Comparison of ENCODE assay signal across 33 mouse cellular contexts in the genomic region with DNA sequence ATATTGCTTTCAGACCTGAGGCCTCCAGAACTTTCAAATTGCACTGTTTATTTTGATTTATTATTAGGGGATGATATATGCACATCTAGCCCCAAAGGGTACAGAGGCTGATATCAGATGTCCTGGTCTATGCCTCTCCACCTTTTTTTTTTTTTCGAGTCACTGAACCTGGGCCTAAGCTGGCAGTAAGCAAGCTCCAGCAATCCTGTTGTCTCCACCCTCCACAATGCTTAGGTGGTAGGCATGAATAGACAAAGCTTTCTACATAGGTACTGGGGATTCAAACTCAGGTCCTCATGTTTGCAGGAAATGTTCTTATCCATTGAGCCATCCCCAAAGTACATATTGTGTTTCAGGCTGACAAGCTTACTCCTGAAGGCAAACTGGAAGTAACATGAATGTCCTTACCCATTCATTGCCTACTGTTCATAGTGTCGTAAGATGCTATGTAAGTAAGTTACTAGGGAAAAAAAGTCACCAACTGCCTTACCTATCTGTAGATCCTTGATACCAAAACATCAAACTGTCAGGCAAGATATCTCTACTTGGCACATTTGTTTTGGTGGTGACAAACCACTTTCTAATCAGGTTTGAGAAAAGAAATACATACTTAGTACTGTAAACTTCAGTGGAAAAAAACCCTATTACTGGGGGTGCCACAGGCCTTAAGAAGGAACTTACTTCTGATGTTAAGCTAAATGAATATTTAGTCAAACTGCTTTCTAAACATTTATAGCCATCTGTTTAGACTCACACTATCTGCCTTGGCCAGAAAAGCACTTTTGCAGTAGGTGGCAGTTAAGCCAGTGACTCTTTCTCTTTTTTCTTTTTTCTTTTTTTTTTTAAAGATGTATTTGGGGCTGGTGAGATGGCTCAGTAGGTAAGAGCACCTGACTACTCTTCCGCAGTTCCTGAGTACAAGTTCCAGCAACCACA.
DNase-seq lines count a peak whose midpoint lies in the region; ATAC-seq and TF ChIP-seq lines count a peak whose summit lies in the region.
"Had no signal": no experiment of that assay in that cellular context is flagged by ENCODE, and none has a peak within 500 bp of the region (broad histone marks: within the 10 kb centered on the region; RNA-seq: fewer than 3 reads in every experiment).

No protein-coding gene starts in this region.

- WGBS in liver, embryonic 15.5 days (ENCODE audit: insufficient replicate concordance), result 34% methylated on average over 3 of the region's 3 CpGs
- WGBS in stomach, postnatal 0 days, result 78% methylated on average over 3 of the region's 3 CpGs
- WGBS in forebrain, embryonic 11.5 days, result 82% methylated on average over 3 of the region's 3 CpGs

- H3K27me3 ChIP-seq in liver, embryonic 15.5 days, result no peaks in the 10 kb centered on the region
- H3K27me3 ChIP-seq in stomach, postnatal 0 days (ENCODE audit: control insufficient read depth, insufficient read depth, low read length), result no peaks in the 10 kb centered on the region
- no peaks in the 10 kb centered on the region for H3K27me3 ChIP-seq in forebrain, embryonic 11.5 days (ENCODE audit: control insufficient read depth, insufficient read depth, low read length)
- H3K27me3 ChIP-seq: embryonic facial prominence, embryonic 12.5 days; forebrain, embryonic 12.5 days; heart, embryonic 15.5 days; intestine, embryonic 15.5 days; midbrain, embryonic 13.5 days; stomach, embryonic 15.5 days had no signal

- intact Hi-C loops in gastrocnemius, adult 2 months (cut with DNase I), result no loop called here

- no peak for TF ChIP-seq EP300 in stomach, postnatal 0 days (optimal IDR thresholded peaks at IDR 0.05)

- no peaks in the 10 kb centered on the region; the same call in 1 of the 2 replicates for H3K4me1 ChIP-seq in liver, embryonic 15.5 days (replicated peaks)
- H3K4me1 ChIP-seq in stomach, postnatal 0 days (replicated peaks; ENCODE audit: control insufficient read depth, insufficient read depth), result no peaks in the 10 kb centered on the region
- H3K4me1 ChIP-seq in forebrain, embryonic 11.5 days (replicated peaks; ENCODE audit: control insufficient read depth, insufficient read depth, low read length), result no peaks in the 10 kb centered on the region
- H3K4me1 ChIP-seq: embryonic facial prominence, embryonic 12.5 days; forebrain, embryonic 12.5 days; heart, embryonic 10.5 days; heart, embryonic 15.5 days; intestine, embryonic 15.5 days; megakaryocyte, embryonic 14.5 days; midbrain, embryonic 13.5 days; stomach, embryonic 15.5 days had no signal

- DNase-seq in MEL-GATA-1-ER (ENCODE audit: extremely low read depth, low read depth), result peak; percentile 55
- no peak for DNase-seq in gastrocnemius, adult 2 months
- DNase-seq in stomach, postnatal 0 days (ENCODE audit: low spot score), result no peak
- no peak for DNase-seq in forebrain, embryonic 11.5 days (ENCODE audit: low spot score)
- DNase-seq: adrenal gland, adult 2 months; adrenal gland, postnatal 36 days; cerebellum, adult 9-10 months; cerebellum, postnatal 36 days; embryo, embryonic 11 days; forebrain, postnatal 0 days; gastrocnemius, postnatal 14 days; heart, adult 11 months; kidney, adult 2 months; kidney, postnatal 4 days; layer of hippocampus, postnatal 36 days; left cerebral cortex, postnatal 4 days; lung, embryonic 14.5 days; lung, postnatal 36 days; thymus, postnatal 14 days had no signal

- H3K36me3 ChIP-seq in liver, embryonic 15.5 days (replicated peaks), result no peaks in the 10 kb centered on the region
- no peaks in the 10 kb centered on the region for H3K36me3 ChIP-seq in stomach, postnatal 0 days (ENCODE audit: control insufficient read depth, insufficient read depth, low read length)
- H3K36me3 ChIP-seq in forebrain, embryonic 11.5 days (ENCODE audit: control insufficient read depth, insufficient read depth, low read length), result no peaks in the 10 kb centered on the region
- H3K36me3 ChIP-seq: embryonic facial prominence, embryonic 12.5 days; forebrain, embryonic 12.5 days; heart, embryonic 10.5 days; heart, embryonic 15.5 days; intestine, embryonic 15.5 days; midbrain, embryonic 13.5 days; stomach, embryonic 15.5 days had no signal

- H3K9me3 ChIP-seq in liver, embryonic 15.5 days (replicated peaks), result no peaks in the 10 kb centered on the region
- no peaks in the 10 kb centered on the region for H3K9me3 ChIP-seq in stomach, postnatal 0 days (ENCODE audit: control insufficient read depth, low read length)
- no peaks in the 10 kb centered on the region for H3K9me3 ChIP-seq in forebrain, embryonic 11.5 days (ENCODE audit: control insufficient read depth, low read length)
- H3K9me3 ChIP-seq: embryonic facial prominence, embryonic 12.5 days; forebrain, embryonic 12.5 days; heart, embryonic 10.5 days; heart, embryonic 15.5 days; intestine, embryonic 15.5 days; midbrain, embryonic 13.5 days; stomach, embryonic 15.5 days had no signal

- TF ChIP-seq CTCF in gastrocnemius, adult 2 months (IDR thresholded peaks at IDR 0.05), result no peak
- TF ChIP-seq CTCF in stomach, postnatal 0 days (IDR thresholded peaks at IDR 0.05; ENCODE audit: low read depth), result no peak

- no peak overlapping the region for H3K9ac ChIP-seq in liver, embryonic 15.5 days
- H3K9ac ChIP-seq in stomach, postnatal 0 days (ENCODE audit: low read length), result no peak overlapping the region
- no peak overlapping the region for H3K9ac ChIP-seq in forebrain, embryonic 11.5 days (ENCODE audit: low read length)
- H3K9ac ChIP-seq: embryonic facial prominence, embryonic 12.5 days; forebrain, embryonic 12.5 days; forebrain, postnatal 0 days; heart, embryonic 15.5 days; intestine, embryonic 15.5 days; lung, embryonic 14.5 days; midbrain, embryonic 13.5 days; stomach, embryonic 15.5 days had no signal

- H3K4me2 ChIP-seq in liver, embryonic 15.5 days, result no peak overlapping the region
- H3K4me2 ChIP-seq in stomach, postnatal 0 days (replicated peaks; ENCODE audit: low read depth), result no peak overlapping the region
- H3K4me2 ChIP-seq in forebrain, embryonic 11.5 days (ENCODE audit: low read depth, low read length, severe bottlenecking), result no peak overlapping the region
- H3K4me2 ChIP-seq: embryonic facial prominence, embryonic 12.5 days; forebrain, embryonic 12.5 days; heart, embryonic 15.5 days; intestine, embryonic 15.5 days; lung, embryonic 14.5 days; midbrain, embryonic 13.5 days; stomach, embryonic 15.5 days had no signal

- peak overlapping the region; percentile 41; the same call in 1 of the 2 replicates for H3K27ac ChIP-seq in liver, embryonic 15.5 days (replicated peaks)
- H3K27ac ChIP-seq in gastrocnemius, adult 2 months, result no peak overlapping the region
- no peak overlapping the region for H3K27ac ChIP-seq in stomach, postnatal 0 days (replicated peaks)
- no peak overlapping the region for H3K27ac ChIP-seq in forebrain, embryonic 11.5 days (ENCODE audit: low read depth, low read length)
- H3K27ac ChIP-seq: embryonic facial prominence, embryonic 12.5 days; forebrain, embryonic 12.5 days; heart, embryonic 10.5 days; heart, embryonic 15.5 days; hindbrain, postnatal 0 days; intestine, embryonic 15.5 days; kidney, postnatal 0 days; midbrain, embryonic 13.5 days; stomach, embryonic 15.5 days had no signal

- ATAC-seq in erythroblast, adult 5-6 weeks (replicated peaks; ENCODE audit: low FRiP score, poor library complexity, severe bottlenecking), result 0 out of 2 replicates have a peak, but pooled peaks have one; percentile 39
- peak; percentile 73 for ATAC-seq in liver, embryonic 15.5 days (ENCODE audit: insufficient read depth)
- no peak for ATAC-seq in stomach, postnatal 0 days (ENCODE audit: low FRiP score, low TSS enrichment)
- no peak for ATAC-seq in forebrain, embryonic 11.5 days (replicated peaks; ENCODE audit: low FRiP score)
- ATAC-seq in CD4-positive, CD25-positive, alpha-beta regulatory T cell, adult 4 months, result no peak
- ATAC-seq: activated CD4-positive, CD25-positive, alpha-beta regulatory T cell, adult 4 months; forebrain, postnatal 0 days; hindbrain, postnatal 0 days; intestine, embryonic 15.5 days; midbrain, embryonic 13.5 days had no signal

- no peak overlapping the region for H3K4me3 ChIP-seq in liver, embryonic 15.5 days (replicated peaks)
- H3K4me3 ChIP-seq in gastrocnemius, adult 2 months, result no peak overlapping the region
- no peak overlapping the region for H3K4me3 ChIP-seq in stomach, postnatal 0 days (ENCODE audit: low read depth, low read length)
- H3K4me3 ChIP-seq in forebrain, embryonic 11.5 days (ENCODE audit: low read depth, low read length), result no peak overlapping the region
- H3K4me3 ChIP-seq: embryonic facial prominence, embryonic 12.5 days; forebrain, embryonic 12.5 days; heart, embryonic 10.5 days; heart, embryonic 15.5 days; intestine, embryonic 15.5 days; megakaryocyte, embryonic 14.5 days; midbrain, embryonic 13.5 days; stomach, embryonic 15.5 days had no signal

Comparison
In these comparisons a context has a peak if more than half of its experiments do, and no peak if none do; other contexts are left out.
1. ATAC-seq: peak in erythroblast, adult 5-6 weeks (single experiment) and liver, embryonic 15.5 days (single experiment); none in stomach, postnatal 0 days (single experiment), forebrain, embryonic 11.5 days (single experiment) and CD4-positive, CD25-positive, alpha-beta regulatory T cell, adult 4 months (single experiment).